In the genomic region with DNA sequence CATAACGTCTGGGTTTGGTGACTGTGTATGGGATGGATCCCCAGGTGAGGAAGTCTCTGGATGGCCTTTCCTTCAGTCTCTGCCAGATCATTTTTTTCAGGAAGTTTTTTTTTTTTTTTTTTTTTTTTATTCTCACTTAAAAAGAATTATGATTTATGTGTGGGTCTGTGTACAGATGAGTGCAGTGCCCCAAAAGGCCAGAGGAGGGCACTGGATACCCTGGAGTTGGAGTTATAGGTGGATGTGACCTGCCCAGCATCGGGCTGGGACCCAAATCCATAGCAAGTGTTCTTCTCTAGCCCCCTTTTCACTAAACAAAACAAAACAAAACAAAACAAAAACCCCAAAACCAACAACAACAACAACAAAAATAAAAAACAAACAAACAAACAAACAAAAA, we compare ENCODE assay signal across 10 mouse cellular contexts. TPM values are rescaled to one million over a fixed set of nuclear protein-coding genes. Genes with fewer than 3 reads are reported as not detected.
A peak's percentile ranks its signal among the peaks of the same experiment; 100 is the strongest.
DNase-seq lines count a peak whose midpoint lies in the region; ATAC-seq lines count a peak whose summit lies in the region.
"Had no signal": no experiment of that assay in that cellular context is flagged by ENCODE, and none has a peak within 500 bp of the region (broad histone marks: within the 10 kb centered on the region; RNA-seq: fewer than 3 reads in every experiment).

No protein-coding gene starts in this region.

- H3K36me3 ChIP-seq in splenic B cell, adult 2 months (ENCODE audit: control insufficient read depth, insufficient read depth, low read length, poor library complexity, severe bottlenecking), result no peaks in the 10 kb centered on the region
- H3K36me3 ChIP-seq: forebrain, embryonic 15.5 days; limb, embryonic 13.5 days had no signal

- peak; percentile 35 for DNase-seq in cerebellum, adult 11 months
- DNase-seq in lung, postnatal 10 days, result peak; percentile 25
- DNase-seq in lung, adult 18-20 months, result no peak
- DNase-seq in embryo, embryonic 11 days, result peak; percentile 35
- DNase-seq in splenic B cell, adult 2 months (ENCODE audit: low read depth, low spot score), result peak; percentile 29
- no peak for DNase-seq in layer of hippocampus, postnatal 10 days (ENCODE audit: low spot score in 2 of 2)
- DNase-seq in urinary bladder, postnatal 10 days (ENCODE audit: low spot score), result no peak

- no peaks in the 10 kb centered on the region for H3K27me3 ChIP-seq in splenic B cell, adult 2 months (ENCODE audit: control insufficient read depth, insufficient read depth, low read length, poor library complexity, severe bottlenecking)
- H3K27me3 ChIP-seq: forebrain, embryonic 15.5 days; limb, embryonic 13.5 days had no signal

- ATAC-seq in cerebellum, adult (ENCODE audit: insufficient number of reproducible peaks, low FRiP score, low TSS enrichment), result no peak
- ATAC-seq: forebrain, embryonic 15.5 days had no signal

RNA-seq across cellular contexts. Expression of a gene that starts 18.7 kb away (rescaled TPM):
- total RNA-seq in layer of hippocampus, postnatal 10 days (2021), result 10 to 100 TPM; 22.1 to 25.5 TPM

RNA-seq across cellular contexts. Expression of a gene that starts 31.8 kb away (rescaled TPM):
- total RNA-seq in layer of hippocampus, postnatal 10 days (2021), result 10 to 100 TPM; 27.4 to 29.0 TPM

RNA-seq across cellular contexts. Expression of a gene that starts 39.4 kb away (rescaled TPM):
- 100 to 1,000 TPM; 138 to 140 TPM for total RNA-seq in layer of hippocampus, postnatal 10 days (2021)

RNA-seq across cellular contexts. Expression of a gene that starts 52.0 kb away (rescaled TPM):
- total RNA-seq in layer of hippocampus, postnatal 10 days (2021), result 10 to 100 TPM; 18.0 to 18.3 TPM

Comparison
In these comparisons a context has a peak if more than half of its experiments do, and no peak if none do; other contexts are left out.
1. DNase-seq: peak in cerebellum, adult 11 months (single experiment), lung, postnatal 10 days (single experiment), embryo, embryonic 11 days (single experiment) and splenic B cell, adult 2 months (single experiment); none in lung, adult 18-20 months (0 of 2), layer of hippocampus, postnatal 10 days (0 of 2) and urinary bladder, postnatal 10 days (single experiment).